Mouse (Mus musculus) thymus, adult 2 months (tissue): Measurements from ENCODE around the gene Tssk4. TPM values are rescaled to one million over a fixed set of nuclear protein-coding genes. Genes with fewer than 3 reads are reported as not detected.

Experiments used
- DNase-seq: peaks from one replicate; pipeline ENCODE4 v3.0.0; 2021
- H3K27ac ChIP-seq: fragments of 200-500 bp; 2 replicates; pipeline ENCODE4 v1.5.1; 2012; ENCODE audit warnings: low read length, control low read depth; ENCODE audit not compliant: control insufficient read depth, insufficient read depth
- H3K27me3 ChIP-seq: fragments of 200-500 bp; 2 replicates; pipeline ENCODE4 v1.6.1; 2012; ENCODE audit warnings: mild to moderate bottlenecking, low read length, moderate library complexity, mixed read lengths; ENCODE audit not compliant: control insufficient read depth, insufficient read depth
- H3K36me3 ChIP-seq: fragments of 200-500 bp; 2 replicates; pipeline ENCODE4 v1.6.1; 2012; ENCODE audit warnings: mild to moderate bottlenecking, low read length, moderate library complexity; ENCODE audit not compliant: control insufficient read depth, insufficient read depth
- H3K4me1 ChIP-seq: fragments of 200-500 bp; replicated peaks from 2 replicates; pipeline ENCODE4 v1.6.1; 2012; ENCODE audit warnings: low read length; ENCODE audit not compliant: control insufficient read depth, insufficient read depth
- H3K4me3 ChIP-seq: fragments of 200-500 bp; 2 replicates; pipeline ENCODE4 v1.5.1; 2012; ENCODE audit warnings: mild to moderate bottlenecking, low read length, control low read depth, moderate library complexity; ENCODE audit not compliant: control insufficient read depth, insufficient read depth
- CTCF ChIP-seq: fragments of 200-500 bp; IDR thresholded peaks from 2 replicates; pipeline ENCODE4 v1.5.1; 2012; ENCODE audit warnings: mild to moderate bottlenecking, control low read depth, low read length, moderate library complexity, borderline replicate concordance; ENCODE audit not compliant: control insufficient read depth, poor library complexity, insufficient read depth; ENCODE audit errors: extremely low read depth
- POLR2A ChIP-seq: fragments of 200-500 bp; IDR thresholded peaks from 2 replicates; pipeline ENCODE4 v1.6.1; 2012; ENCODE audit warnings: mild to moderate bottlenecking, low read length, control low read depth, moderate library complexity; ENCODE audit not compliant: control insufficient read depth, poor library complexity, insufficient read depth; ENCODE audit errors: extremely low read depth
- WGBS: fragments of 180-500 bp; shearing (Covaris S2); methylation state at CpG from one replicate; pipeline ENCODE4 v1.1.7; 2018; 5-methylcytosine and 5-hydroxymethylcytosine counted together
- polyA plus RNA-seq: library from polyadenylated mRNA; depleted of rRNA; stranded (reverse); fragments of >200 nt; gene quantifications from 2 replicates; pipeline ENCODE4 v1.2.3, GENCODE M21; 2012; rRNA removed

Gene Tssk4
- polyA plus RNA-seq = 2.2 and 2.6 TPM in 2 replicates

- DNase-seq = no peak
- no peaks in the 10 kb centered on the region for H3K36me3 ChIP-seq
- H3K4me1 ChIP-seq = peaks cover 15% of the 10 kb centered on the region
- WGBS = 98% methylated on average over 2 of the region's 2 CpGs
- TF ChIP-seq CTCF (no peak), POLR2A (no peak)
- H3K27me3 ChIP-seq = no peaks in the 10 kb centered on the region
- no peak within 1 kb of the TSS for H3K4me3 ChIP-seq
- H3K27ac ChIP-seq = no peak within 1 kb of the TSS
Measured at GRCm38 (mm10) chr14:55649884-55650283, at the start of gene Tssk4. Gene Tssk4, plus strand, starts transcription at chr14:55650184.

- peak within 1 kb of the TSS; percentile 92 for H3K27ac ChIP-seq
- no peak for DNase-seq
- peaks cover 31% of the 10 kb centered on the region for H3K4me1 ChIP-seq
- H3K27me3 ChIP-seq = no peaks in the 10 kb centered on the region
- peak within 1 kb of the TSS; percentile 64 for H3K4me3 ChIP-seq
- no peak for TF ChIP-seq CTCF
- TF ChIP-seq POLR2A = no peak
- WGBS = 47% methylated on average over 7 of the region's 7 CpGs
- peaks cover 51% of the 10 kb centered on the region for H3K36me3 ChIP-seq
Measured at GRCm38 (mm10) chr14:55603271-55603632, 46.7 kb upstream of the Tssk4 start, which contains the start of gene Irf9. Gene Irf9, plus strand, starts transcription at chr14:55603571.

- Histone ChIP-seq H3K4me1 (peaks cover 31% of the 10 kb centered on the region), H3K27me3 (no peaks in the 10 kb centered on the region), H3K36me3 (peaks cover 49% of the 10 kb centered on the region), H3K4me3 (peak overlapping the region; percentile 64), H3K27ac (peak overlapping the region; percentile 92)
- peak; percentile 97 for DNase-seq
- 2% methylated on average over 19 of the region's 19 CpGs for WGBS
- TF ChIP-seq POLR2A (0 out of 2 replicates have a peak, but pooled peaks have one; percentile 42), CTCF (peak; percentile 77; the same call in 1 of the 2 replicates)
Measured at GRCm38 (mm10) chr14:55603633-55604576, 46.1 kb upstream of the Tssk4 start.

DNA sequence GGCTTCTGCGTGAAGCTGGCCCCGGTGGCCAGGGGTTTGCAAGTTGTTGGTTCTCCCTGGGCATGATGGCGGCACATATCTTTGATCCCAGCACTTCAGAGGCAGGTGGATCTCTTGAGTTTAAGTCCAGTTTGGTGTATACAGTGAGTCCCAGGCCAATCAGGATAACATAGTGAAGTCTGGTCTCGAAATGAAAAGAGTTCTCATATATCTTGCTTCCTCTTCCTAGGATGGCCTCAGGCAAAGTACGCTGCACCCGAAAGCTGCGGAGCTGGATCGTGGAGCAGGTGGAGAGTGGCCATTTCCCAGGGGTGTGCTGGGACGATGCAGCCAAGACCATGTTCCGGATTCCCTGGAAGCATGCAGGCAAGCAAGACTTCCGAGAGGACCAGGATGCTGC, 45.2 kb upstream of the Tssk4 start:
- WGBS = 50% methylated on average over 11 of the region's 11 CpGs

DNA sequence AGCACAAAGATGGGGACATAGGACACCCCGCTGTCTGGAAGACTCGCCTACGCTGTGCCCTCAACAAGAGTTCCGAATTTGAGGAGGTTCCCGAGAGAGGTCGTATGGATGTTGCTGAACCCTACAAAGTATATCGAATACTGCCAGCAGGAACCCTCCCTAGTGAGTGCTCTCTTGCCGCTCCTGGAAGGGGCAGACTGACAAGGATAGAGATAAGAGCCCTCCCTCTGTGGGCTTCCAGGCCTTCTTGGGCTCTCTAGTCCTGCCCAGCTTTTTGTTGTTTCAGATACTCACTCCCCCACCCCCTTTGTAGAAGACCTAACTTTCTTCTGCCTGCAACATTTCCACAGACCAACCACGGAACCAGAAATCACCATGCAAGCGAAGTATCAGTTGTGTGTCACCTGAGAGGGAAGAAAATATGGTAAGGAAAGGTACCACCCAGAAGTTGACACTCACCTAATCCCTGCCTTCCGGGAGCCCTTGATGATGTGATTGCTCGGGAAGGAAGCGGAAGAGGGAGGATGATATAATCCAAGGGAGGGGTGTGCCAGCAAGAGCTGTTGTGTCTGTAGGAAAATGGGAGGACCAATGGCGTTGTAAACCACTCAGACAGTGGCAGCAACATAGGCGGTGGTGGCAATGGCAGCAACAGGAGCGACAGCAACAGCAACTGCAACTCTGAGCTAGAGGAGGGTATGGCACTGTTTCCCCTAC, 44.1 kb upstream of the Tssk4 start:
- WGBS = 96% methylated on average over 16 of the region's 16 CpGs
- H3K36me3 ChIP-seq = peaks cover 45% of the 10 kb centered on the region
- TF ChIP-seq CTCF (no peak), POLR2A (no peak)

More for the DNA sequence above, 45.2 kb upstream of the Tssk4 start:
- TF ChIP-seq CTCF (no peak), POLR2A (no peak)
- DNase-seq = no peak
- Histone ChIP-seq H3K4me1 (peaks cover 31% of the 10 kb centered on the region), H3K27ac (peak overlapping the region; percentile 92), H3K36me3 (peaks cover 53% of the 10 kb centered on the region), H3K4me3 (peak overlapping the region; percentile 45), H3K27me3 (no peaks in the 10 kb centered on the region)

GRCm38 (mm10) chr14:55608339-55608738, 41.6 kb upstream of the Tssk4 start:
- peaks cover 35% of the 10 kb centered on the region for H3K36me3 ChIP-seq
- over 99% methylated on average over 6 of the region's 6 CpGs for WGBS
- TF ChIP-seq POLR2A = no peak
- no peak for TF ChIP-seq CTCF
- no peak overlapping the region for H3K4me3 ChIP-seq
- no peaks in the 10 kb centered on the region for H3K27me3 ChIP-seq
- peaks cover 21% of the 10 kb centered on the region for H3K4me1 ChIP-seq
- no peak for DNase-seq
- no peak overlapping the region for H3K27ac ChIP-seq

More for the DNA sequence above, 44.1 kb upstream of the Tssk4 start:
- H3K27me3 ChIP-seq = no peaks in the 10 kb centered on the region
- peaks cover 31% of the 10 kb centered on the region for H3K4me1 ChIP-seq
- DNase-seq = no peak
- H3K27ac ChIP-seq = no peak overlapping the region
- H3K4me3 ChIP-seq = no peak overlapping the region
